Mouse (Mus musculus): ENCODE results near the gene Fyb2. TPM values are rescaled to one million over a fixed set of nuclear protein-coding genes. Genes with fewer than 3 reads are reported as not detected.

Gene Fyb2
- polyA plus RNA-seq (2015; fragmentation: Nextera tagmentation; extraction: Ambion mirVana): 0.13 TPM in 2 replicates

- H3K4me2 ChIP-seq (ENCODE audit: low read depth, low read length): peak within 1 kb of the TSS; percentile 49
- 17% methylated on average over 23 of the region's 23 CpGs for WGBS
- H3K27ac ChIP-seq (ENCODE audit: low read length): no peak within 1 kb of the TSS
- H3K36me3 ChIP-seq (ENCODE audit: control insufficient read depth, insufficient read depth, low read length): no peaks in the 10 kb centered on the region
- H3K4me3 ChIP-seq (ENCODE audit: low read length): peak within 1 kb of the TSS; percentile 32
- no peaks in the 10 kb centered on the region; the same call in 1 of the 2 replicates for H3K27me3 ChIP-seq (ENCODE audit: control insufficient read depth, insufficient read depth, low read depth, low read length)
- H3K4me1 ChIP-seq (replicated peaks; ENCODE audit: control insufficient read depth, insufficient read depth, low read length): no peaks in the 10 kb centered on the region
- H3K9me3 ChIP-seq (ENCODE audit: control insufficient read depth, low read length): no peaks in the 10 kb centered on the region
- H3K9ac ChIP-seq (ENCODE audit: low read length): no peak within 1 kb of the TSS
- ATAC-seq (ENCODE audit: low read depth): peak; percentile 51; the same call in 1 of the 2 replicates
Measured at GRCm38 (mm10) chr4:104913291-104914129, at the start of gene Fyb2. Gene Fyb2 (plus strand): TSS chr4:104913456.

DNA sequence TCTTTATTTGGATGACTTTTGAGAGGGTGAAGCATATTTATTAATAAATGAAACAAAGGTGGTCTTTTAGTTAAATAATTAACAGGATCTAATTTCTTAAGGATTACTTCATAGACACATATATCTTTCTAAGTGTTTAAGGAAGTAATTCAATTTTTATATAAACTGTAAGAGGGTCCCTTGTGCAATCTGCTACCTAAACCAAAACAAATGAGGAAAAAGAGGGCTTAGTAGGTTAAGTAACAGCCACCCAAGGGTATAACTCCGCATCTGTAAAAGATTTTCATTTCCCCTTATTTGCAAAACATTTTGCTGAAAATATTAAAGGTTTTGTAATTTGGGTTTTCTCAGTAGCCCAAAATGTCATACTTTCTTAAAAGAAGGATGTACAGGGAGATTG lies 48.9 kb upstream of the Fyb2 start:
- Histone ChIP-seq H3K4me1 (replicated peaks; ENCODE audit: control insufficient read depth, insufficient read depth, low read length) (no peaks in the 10 kb centered on the region), H3K9me3 (ENCODE audit: control insufficient read depth, low read length) (no peaks in the 10 kb centered on the region), H3K4me3 (ENCODE audit: low read length) (no peak overlapping the region), H3K4me2 (ENCODE audit: low read depth, low read length) (no peak overlapping the region), H3K27me3 (ENCODE audit: control insufficient read depth, insufficient read depth, low read depth, low read length) (no peaks in the 10 kb centered on the region), H3K27ac (ENCODE audit: low read length) (no peak overlapping the region), H3K36me3 (ENCODE audit: control insufficient read depth, insufficient read depth, low read length) (no peaks in the 10 kb centered on the region), H3K9ac (ENCODE audit: low read length) (no peak overlapping the region)
- WGBS: 90% methylated on average over 1 of the region's 1 CpGs
- ATAC-seq (ENCODE audit: low read depth): no peak

- H3K36me3 ChIP-seq (ENCODE audit: control insufficient read depth, insufficient read depth, low read length): no peaks in the 10 kb centered on the region
- H3K9me3 ChIP-seq (ENCODE audit: control insufficient read depth, low read length): no peaks in the 10 kb centered on the region
- H3K4me3 ChIP-seq (ENCODE audit: low read length): no peak overlapping the region
- no peaks in the 10 kb centered on the region for H3K27me3 ChIP-seq (ENCODE audit: control insufficient read depth, insufficient read depth, low read depth, low read length)
- no peak for ATAC-seq (ENCODE audit: low read depth)
- H3K27ac ChIP-seq (ENCODE audit: low read length): no peak overlapping the region
- no peak overlapping the region for H3K4me2 ChIP-seq (ENCODE audit: low read depth, low read length)
- H3K9ac ChIP-seq (ENCODE audit: low read length): no peak overlapping the region
- H3K4me1 ChIP-seq (replicated peaks; ENCODE audit: control insufficient read depth, insufficient read depth, low read length): no peaks in the 10 kb centered on the region
Measured at GRCm38 (mm10) chr4:104869581-104869980, 43.7 kb upstream of the Fyb2 start.

DNA sequence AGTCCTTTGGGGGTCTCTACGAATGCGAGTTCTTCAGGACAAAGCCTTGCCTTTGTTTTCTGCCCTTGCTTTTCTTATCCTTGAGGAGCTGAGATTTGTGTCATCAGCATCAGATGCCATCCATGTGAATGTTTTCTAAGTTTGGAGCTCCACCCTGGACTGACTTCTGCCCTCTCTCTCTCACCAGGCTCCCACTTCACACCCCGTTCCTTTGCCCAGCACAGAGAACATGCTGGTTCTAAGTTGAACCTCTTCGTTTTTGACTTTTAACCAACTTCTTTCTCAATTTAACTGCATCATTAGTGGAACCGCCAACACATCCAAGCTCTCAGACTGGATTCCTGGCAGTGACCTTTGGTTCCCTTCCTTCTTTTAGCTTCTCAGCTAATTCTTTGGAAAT lies 43.1 kb upstream of the Fyb2 start:
- no peak for ATAC-seq (ENCODE audit: low read depth)

GRCm38 (mm10) chr4:104875832-104876231 lies 37.4 kb upstream of the Fyb2 start:
- ATAC-seq (ENCODE audit: low read depth): no peak
- no peak overlapping the region for H3K4me3 ChIP-seq (ENCODE audit: low read length)
- no peaks in the 10 kb centered on the region for H3K27me3 ChIP-seq (ENCODE audit: control insufficient read depth, insufficient read depth, low read depth, low read length)
- H3K36me3 ChIP-seq (ENCODE audit: control insufficient read depth, insufficient read depth, low read length): no peaks in the 10 kb centered on the region
- H3K27ac ChIP-seq (ENCODE audit: low read length): no peak overlapping the region
- H3K4me1 ChIP-seq (replicated peaks; ENCODE audit: control insufficient read depth, insufficient read depth, low read length): no peaks in the 10 kb centered on the region
- 62% methylated on average over 4 of the region's 4 CpGs for WGBS
- no peaks in the 10 kb centered on the region for H3K9me3 ChIP-seq (ENCODE audit: control insufficient read depth, low read length)
- H3K4me2 ChIP-seq (ENCODE audit: low read depth, low read length): no peak overlapping the region
- H3K9ac ChIP-seq (ENCODE audit: low read length): no peak overlapping the region

More for the DNA sequence above, 43.1 kb upstream of the Fyb2 start:
- Histone ChIP-seq H3K9me3 (ENCODE audit: control insufficient read depth, low read length) (no peaks in the 10 kb centered on the region), H3K36me3 (ENCODE audit: control insufficient read depth, insufficient read depth, low read length) (no peaks in the 10 kb centered on the region), H3K4me1 (replicated peaks; ENCODE audit: control insufficient read depth, insufficient read depth, low read length) (no peaks in the 10 kb centered on the region), H3K27me3 (ENCODE audit: control insufficient read depth, insufficient read depth, low read depth, low read length) (no peaks in the 10 kb centered on the region), H3K4me2 (ENCODE audit: low read depth, low read length) (no peak overlapping the region), H3K27ac (ENCODE audit: low read length) (no peak overlapping the region), H3K4me3 (ENCODE audit: low read length) (no peak overlapping the region), H3K9ac (ENCODE audit: low read length) (no peak overlapping the region)
- WGBS: 82% methylated on average over 5 of the region's 5 CpGs

GRCm38 (mm10) chr4:104876323-104876722 lies 36.9 kb upstream of the Fyb2 start, which contains the start of gene C8a:
Gene C8a (minus strand): TSS chr4:104876398.
- no peaks in the 10 kb centered on the region for H3K4me1 ChIP-seq (replicated peaks; ENCODE audit: control insufficient read depth, insufficient read depth, low read length)
- H3K36me3 ChIP-seq (ENCODE audit: control insufficient read depth, insufficient read depth, low read length): no peaks in the 10 kb centered on the region
- no peak within 1 kb of the TSS for H3K9ac ChIP-seq (ENCODE audit: low read length)
- H3K27ac ChIP-seq (ENCODE audit: low read length): no peak within 1 kb of the TSS
- H3K4me3 ChIP-seq (ENCODE audit: low read length): no peak within 1 kb of the TSS
- no peak for ATAC-seq (ENCODE audit: low read depth)
- WGBS: 78% methylated on average over 3 of the region's 3 CpGs
- H3K4me2 ChIP-seq (ENCODE audit: low read depth, low read length): no peak within 1 kb of the TSS
- no peaks in the 10 kb centered on the region for H3K27me3 ChIP-seq (ENCODE audit: control insufficient read depth, insufficient read depth, low read depth, low read length)
- no peaks in the 10 kb centered on the region for H3K9me3 ChIP-seq (ENCODE audit: control insufficient read depth, low read length)

DNA sequence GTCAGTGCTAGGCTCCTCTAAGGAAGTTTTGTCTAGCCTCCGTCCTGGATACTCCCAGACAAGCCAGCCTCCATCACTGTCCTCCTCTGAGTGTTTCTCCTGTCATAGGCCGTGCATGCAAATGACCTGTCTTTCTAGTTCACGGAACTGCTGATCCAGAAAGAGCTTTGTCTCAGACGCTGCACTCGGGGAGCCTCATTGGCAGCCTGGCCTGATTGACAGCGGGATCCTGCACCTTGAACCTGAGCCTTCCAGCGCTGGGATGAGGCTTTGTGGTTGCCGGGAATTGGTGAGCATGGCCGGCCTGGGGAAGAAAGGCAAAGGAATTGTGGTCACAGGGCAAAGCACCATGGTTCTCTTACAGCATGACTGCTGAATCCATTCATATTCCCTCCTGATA lies 25.8 kb upstream of the Fyb2 start:
- H3K9me3 ChIP-seq (ENCODE audit: control insufficient read depth, low read length): no peaks in the 10 kb centered on the region
- H3K4me3 ChIP-seq (ENCODE audit: low read length): no peak overlapping the region
- no peak for ATAC-seq (ENCODE audit: low read depth)
- WGBS: 72% methylated on average over 9 of the region's 9 CpGs
- no peak overlapping the region for H3K4me2 ChIP-seq (ENCODE audit: low read depth, low read length)
- no peaks in the 10 kb centered on the region for H3K36me3 ChIP-seq (ENCODE audit: control insufficient read depth, insufficient read depth, low read length)
- H3K27ac ChIP-seq (ENCODE audit: low read length): no peak overlapping the region
- no peak overlapping the region for H3K9ac ChIP-seq (ENCODE audit: low read length)
- H3K4me1 ChIP-seq (replicated peaks; ENCODE audit: control insufficient read depth, insufficient read depth, low read length): peaks cover 2% of the 10 kb centered on the region; the same call in 1 of the 2 replicates
- H3K27me3 ChIP-seq (ENCODE audit: control insufficient read depth, insufficient read depth, low read depth, low read length): no peaks in the 10 kb centered on the region

GRCm38 (mm10) chr4:104888499-104889262 lies 24.6 kb upstream of the Fyb2 start:
- no peaks in the 10 kb centered on the region for H3K36me3 ChIP-seq (ENCODE audit: control insufficient read depth, insufficient read depth, low read length)
- no peak overlapping the region for H3K4me2 ChIP-seq (ENCODE audit: low read depth, low read length)
- H3K4me1 ChIP-seq (replicated peaks; ENCODE audit: control insufficient read depth, insufficient read depth, low read length): peaks cover 2% of the 10 kb centered on the region; the same call in 1 of the 2 replicates
- H3K27ac ChIP-seq (ENCODE audit: low read length): no peak overlapping the region
- H3K9ac ChIP-seq (ENCODE audit: low read length): no peak overlapping the region
- H3K9me3 ChIP-seq (ENCODE audit: control insufficient read depth, low read length): no peaks in the 10 kb centered on the region
- H3K27me3 ChIP-seq (ENCODE audit: control insufficient read depth, insufficient read depth, low read depth, low read length): no peaks in the 10 kb centered on the region
- WGBS: 59% methylated on average over 9 of the region's 9 CpGs
- peak; percentile 88 for ATAC-seq (ENCODE audit: low read depth)
- no peak overlapping the region for H3K4me3 ChIP-seq (ENCODE audit: low read length)

- ATAC-seq (ENCODE audit: low read depth): no peak
- Histone ChIP-seq H3K4me2 (ENCODE audit: low read depth, low read length) (no peak overlapping the region), H3K9ac (ENCODE audit: low read length) (no peak overlapping the region), H3K36me3 (ENCODE audit: control insufficient read depth, insufficient read depth, low read length) (no peaks in the 10 kb centered on the region), H3K27me3 (ENCODE audit: control insufficient read depth, insufficient read depth, low read depth, low read length) (no peaks in the 10 kb centered on the region), H3K27ac (ENCODE audit: low read length) (no peak overlapping the region), H3K9me3 (ENCODE audit: control insufficient read depth, low read length) (no peaks in the 10 kb centered on the region), H3K4me1 (replicated peaks; ENCODE audit: control insufficient read depth, insufficient read depth, low read length) (peaks cover 2% of the 10 kb centered on the region; the same call in 1 of the 2 replicates), H3K4me3 (ENCODE audit: low read length) (no peak overlapping the region)
- 69% methylated on average over 7 of the region's 7 CpGs for WGBS
Measured at GRCm38 (mm10) chr4:104891708-104892107, 21.5 kb upstream of the Fyb2 start.
